Mouse (Mus musculus): ENCODE data around the gene Hist1h3g.

Hist1h3g gene

DNA sequence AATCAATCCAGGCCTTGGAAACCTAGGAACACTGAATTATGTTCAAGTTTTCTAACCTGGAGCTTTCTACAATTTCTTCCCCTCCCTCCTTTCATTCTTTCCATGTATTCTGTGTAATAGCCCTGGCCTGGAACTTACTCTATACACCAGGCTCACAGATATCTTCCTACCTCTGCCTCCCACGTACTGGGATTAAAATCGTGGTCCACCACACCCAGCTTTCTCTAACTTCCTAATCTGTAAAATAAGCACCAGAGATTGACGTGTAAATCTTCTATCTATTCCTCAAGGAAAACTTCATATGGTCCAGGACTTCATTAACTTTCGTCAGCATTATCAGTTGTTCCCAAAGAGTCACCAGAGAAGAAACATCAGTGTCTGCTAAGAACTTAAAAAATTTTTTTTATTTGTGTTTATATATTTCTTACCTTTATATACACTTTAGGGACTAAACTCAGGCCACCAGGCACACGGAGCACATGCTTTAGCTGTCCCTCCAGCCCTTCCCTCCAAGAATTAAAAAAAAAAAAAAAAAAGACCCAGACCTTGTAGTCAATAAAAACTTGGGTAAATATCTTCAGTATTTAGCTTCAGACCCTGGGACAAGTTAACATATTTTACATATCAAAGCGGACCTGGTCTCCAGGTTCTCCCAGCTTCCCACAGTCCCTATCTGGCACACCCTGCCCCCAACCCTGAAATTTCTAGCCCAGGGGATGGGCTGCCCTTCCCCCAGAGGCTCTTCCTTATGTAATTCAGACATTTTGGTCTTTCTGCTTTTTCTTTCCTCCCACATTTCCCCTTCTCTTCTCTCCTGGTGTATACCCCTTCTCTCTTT lies 47.2 kb downstream of the Hist1h3g start:
- DNase-seq: no peak

DNA sequence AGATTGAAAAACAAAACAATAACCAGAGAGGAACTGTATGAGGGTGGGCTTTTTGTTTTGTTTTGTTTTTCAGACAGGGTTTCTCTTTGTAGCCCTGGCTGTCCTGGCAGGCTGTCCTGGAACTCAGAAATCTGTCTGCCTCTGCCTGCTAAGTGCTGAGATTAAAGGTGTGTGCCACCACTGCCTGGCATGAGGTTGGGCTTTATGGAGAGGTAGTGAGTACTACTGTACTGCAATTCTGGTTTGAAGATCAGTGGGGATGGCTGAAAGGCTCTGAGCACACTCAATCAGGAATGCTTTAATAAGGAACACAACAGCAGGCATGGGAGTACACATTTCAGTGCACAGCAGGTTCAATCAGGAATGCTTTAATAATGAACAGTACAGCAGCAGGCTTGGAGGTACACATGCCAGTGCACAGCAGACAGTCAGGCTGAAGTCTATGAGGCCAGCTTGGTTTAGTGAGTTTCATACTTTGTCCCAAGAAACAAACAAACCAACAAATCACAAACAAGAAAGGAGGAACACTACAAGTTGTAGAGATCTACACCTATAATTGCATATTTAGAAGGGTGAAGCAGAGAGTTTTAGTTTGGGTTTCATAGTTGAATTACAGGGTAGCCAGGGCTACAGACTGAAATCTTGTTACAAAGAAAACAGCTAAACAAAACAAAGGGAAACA lies 48.3 kb downstream of the Hist1h3g start:
- no peak for DNase-seq

- no peak for DNase-seq
Measured at GRCm38 (mm10) chr13:23584331-23584730, 49.1 kb downstream of the Hist1h3g start.

GRCm38 (mm10) chr13:23585029-23585441 lies 49.8 kb downstream of the Hist1h3g start:
- peak; percentile 52 for DNase-seq
